Mouse (Mus musculus): Measurements from ENCODE around the gene Adra2b. TPM values are rescaled to one million over a fixed set of nuclear protein-coding genes. Genes with fewer than 3 reads are reported as not detected.

Gene Adra2b
- total RNA-seq (2021) = 1 to 10 TPM in 1 of 2 experiments, under 1 TPM in 1; 0.84 to 1.1 TPM

GRCm38 (mm10) chr2:127362459-127363281 is at the start of gene Adra2b:
TSS of gene Adra2b (plus strand) at chr2:127363208.
- DNase-seq = peak; percentile 87 to 93
- intact Hi-C loops (cut with DNase I) = loop anchor here (1.0 to 5.0 kb wide), 4 partner anchors 68 to 195 kb away; no protein-coding TSS in a partner anchor

- no peak for DNase-seq
- intact Hi-C loops (cut with DNase I) = no loop called here
These were observed 49.1 kb upstream of the Adra2b start for GRCm38 (mm10) chr2:127313878-127314277.

GRCm38 (mm10) chr2:127314467-127315154 is 48.4 kb upstream of the Adra2b start:
- peak in 1 of 2 experiments; percentile 38 for DNase-seq
- intact Hi-C loops (cut with DNase I) = no loop called here

- intact Hi-C loops (cut with DNase I) = no loop called here
- DNase-seq = no peak
These were observed 47.9 kb upstream of the Adra2b start for GRCm38 (mm10) chr2:127315155-127315470.

- intact Hi-C loops (cut with DNase I) = no loop called here
- no peak for DNase-seq
These were observed 46.6 kb upstream of the Adra2b start for GRCm38 (mm10) chr2:127316431-127316830.

DNA sequence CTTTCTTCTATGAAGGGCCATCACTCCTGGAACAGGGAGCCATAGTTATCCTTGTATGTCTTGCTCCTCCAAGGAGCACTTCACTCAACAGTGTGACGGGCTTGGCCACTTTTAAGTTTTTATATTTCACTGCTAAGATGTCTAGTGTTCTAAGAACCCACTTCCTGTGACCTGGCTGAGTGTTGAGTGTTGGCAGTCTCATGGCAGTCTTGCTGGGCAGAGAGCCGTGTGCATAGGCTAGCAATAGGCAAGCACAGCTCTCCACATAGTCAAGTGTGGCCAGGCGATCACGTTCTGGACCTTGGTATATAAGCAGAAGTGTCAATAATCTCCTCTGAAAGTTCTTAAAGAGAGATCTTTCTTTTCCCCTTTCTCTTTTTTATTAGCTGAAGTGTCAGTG is 44.9 kb upstream of the Adra2b start:
- intact Hi-C loops (cut with DNase I) = no loop called here
- no peak for DNase-seq

DNA sequence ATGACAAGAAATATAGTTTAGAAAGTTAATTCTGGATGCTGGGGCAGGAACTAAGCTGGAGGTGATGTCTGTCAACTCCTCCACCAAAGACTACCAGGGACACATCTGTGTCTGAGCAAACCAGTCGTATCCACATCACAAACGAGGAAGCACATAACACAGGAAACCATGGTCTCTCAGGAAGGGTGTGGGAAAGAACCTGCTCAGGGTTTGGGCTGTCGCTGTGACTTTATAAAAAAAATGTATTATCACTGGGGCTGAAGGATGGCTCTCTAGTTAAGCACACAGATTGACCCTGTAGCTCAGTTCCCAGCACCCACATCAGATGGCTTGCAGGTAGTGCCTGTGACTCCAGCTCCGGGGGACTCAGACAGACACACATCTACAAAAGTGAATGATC is 43.9 kb upstream of the Adra2b start:
- DNase-seq = no peak
- intact Hi-C loops (cut with DNase I) = no loop called here

GRCm38 (mm10) chr2:127322671-127323285 is 40.2 kb upstream of the Adra2b start:
- no peak for DNase-seq
- intact Hi-C loops (cut with DNase I) = no loop called here

DNA sequence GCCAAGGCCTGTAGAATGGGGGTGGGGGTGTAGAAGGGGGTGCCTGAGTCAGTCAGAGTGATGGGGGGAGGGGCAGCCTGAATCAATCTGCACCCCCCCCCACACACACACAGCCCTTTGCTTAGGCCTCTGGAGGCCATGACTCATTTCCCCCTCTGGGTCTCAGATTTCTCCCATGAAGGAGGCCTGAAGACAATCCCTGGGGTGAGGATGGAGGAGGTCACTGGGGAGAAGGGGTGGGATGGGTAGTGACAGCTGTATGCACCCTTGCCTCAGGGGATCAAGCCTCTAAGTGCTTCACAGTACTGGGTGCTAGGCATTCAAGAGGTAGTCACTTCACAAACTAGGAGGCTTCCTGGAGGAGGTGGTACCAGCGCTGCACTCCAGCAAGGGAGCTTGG is 39.3 kb upstream of the Adra2b start:
- intact Hi-C loops (cut with DNase I) = no loop called here
- DNase-seq = no peak

GRCm38 (mm10) chr2:127324456-127324855 is 38.6 kb upstream of the Adra2b start:
- intact Hi-C loops (cut with DNase I) = no loop called here
- DNase-seq = no peak

DNA sequence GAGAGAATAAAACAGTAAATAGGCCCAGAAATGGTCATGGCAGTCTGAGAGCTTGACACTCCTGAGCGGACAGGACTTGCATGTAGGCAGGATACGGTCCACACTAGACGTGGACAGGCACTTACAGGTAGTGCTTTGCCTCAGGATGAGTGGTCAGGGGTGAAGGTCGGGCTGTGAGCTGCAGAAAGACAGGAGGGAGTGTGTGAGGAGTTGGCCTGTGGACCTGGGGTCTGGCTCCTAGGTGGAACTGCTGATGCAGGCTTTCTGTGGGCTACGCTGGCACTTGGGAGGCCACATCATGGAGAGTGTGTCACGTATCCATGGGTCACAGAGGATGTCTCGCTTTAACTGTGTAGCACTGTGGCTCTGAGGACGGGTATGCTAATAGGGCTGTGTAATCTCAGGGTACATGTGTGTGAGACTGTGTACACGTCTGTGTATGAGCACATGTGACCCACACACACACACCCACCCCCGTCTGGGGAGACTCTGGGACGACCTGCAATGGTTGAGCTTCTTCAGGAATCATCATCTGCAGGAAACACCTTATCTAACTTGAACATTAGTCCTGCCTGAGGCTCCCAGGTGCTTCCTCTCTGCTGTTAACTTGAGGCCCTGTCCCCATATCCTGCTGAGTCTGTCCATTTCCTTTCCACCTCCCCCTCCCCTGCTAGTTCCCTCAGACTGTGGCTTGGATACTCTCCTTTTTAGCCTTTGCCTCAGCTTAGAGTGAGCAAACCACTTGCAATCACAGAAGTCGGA is 34.7 kb upstream of the Adra2b start:
- intact Hi-C loops (cut with DNase I) = no loop called here
- DNase-seq = peak in 1 of 2 experiments; percentile 24

DNA sequence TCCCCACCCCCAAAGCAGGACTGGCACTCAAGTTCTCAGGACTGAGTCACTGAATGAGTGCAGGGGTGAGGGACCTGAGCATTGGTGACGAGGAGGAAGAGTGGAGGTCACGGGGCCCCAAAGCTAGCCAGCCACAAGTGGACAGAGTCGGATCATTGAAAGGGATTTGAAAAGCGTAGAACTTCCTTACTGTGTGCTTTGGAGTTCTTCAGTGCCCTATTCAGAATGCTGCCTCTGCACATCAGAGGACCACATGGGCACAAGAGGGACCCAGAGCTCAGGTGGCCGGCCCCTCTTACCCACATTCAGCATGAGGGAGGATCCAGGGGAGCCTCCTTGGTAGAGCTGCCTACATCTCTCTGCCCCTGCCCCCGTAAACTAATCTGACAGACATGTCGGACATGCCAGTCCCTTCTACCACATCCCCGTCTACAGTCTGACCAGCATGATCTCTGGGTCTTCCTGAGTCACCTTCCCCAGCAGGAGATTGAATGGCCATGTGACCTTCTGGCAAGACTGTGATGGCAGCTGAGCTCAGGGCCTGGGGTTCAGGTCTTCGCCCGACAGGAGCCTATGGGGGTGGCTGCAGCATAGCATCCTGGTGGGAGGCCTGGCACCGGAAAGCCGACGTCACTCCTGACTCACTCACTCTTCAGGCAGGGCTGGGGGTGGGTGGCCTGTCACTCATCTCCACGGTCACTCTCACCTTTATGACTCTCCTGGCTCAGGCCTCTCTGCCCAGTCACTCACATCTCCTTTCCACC is 30.0 kb upstream of the Adra2b start:
- intact Hi-C loops (cut with DNase I) = no loop called here
- DNase-seq = no peak

- no peak for DNase-seq
- intact Hi-C loops (cut with DNase I) = no loop called here
These were observed 28.9 kb upstream of the Adra2b start for GRCm38 (mm10) chr2:127333945-127334603.

GRCm38 (mm10) chr2:127335078-127335541 is 27.9 kb upstream of the Adra2b start:
- intact Hi-C loops (cut with DNase I) = loop anchor here (5.0 kb wide), 1 partner anchor 63 kb away; the partner anchor contains the start of gene Stard7
- no peak for DNase-seq

- peak; percentile 83 to 84 for DNase-seq
- intact Hi-C loops (cut with DNase I) = loop anchor here (5.0 kb wide), 1 partner anchor 64 kb away; the partner anchor contains the start of gene Stard7
These were observed 27.1 kb upstream of the Adra2b start, which contains the start of gene Dusp2 for GRCm38 (mm10) chr2:127335767-127336496. TSS of gene Dusp2 (plus strand) at chr2:127336159.

DNA sequence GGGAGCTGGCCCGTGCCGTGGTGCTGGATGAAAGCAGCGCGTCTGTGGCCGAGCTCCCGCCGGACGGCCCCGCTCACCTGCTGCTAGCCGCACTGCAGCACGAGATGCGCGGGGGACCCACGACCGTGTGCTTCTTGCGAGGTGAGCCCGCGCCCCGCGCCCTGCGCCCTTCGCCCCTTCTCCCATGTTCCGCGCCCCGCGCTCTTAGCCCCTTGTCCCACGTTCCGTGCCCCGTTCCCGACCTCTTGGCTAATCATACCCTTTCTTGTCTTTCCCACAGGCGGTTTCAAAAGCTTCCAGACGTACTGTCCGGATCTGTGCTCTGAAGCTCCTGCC is 26.5 kb upstream of the Adra2b start:
- intact Hi-C loops (cut with DNase I) = loop anchor here (5.0 kb wide), 1 partner anchor 64 kb away; the partner anchor contains the start of gene Stard7
- no peak for DNase-seq

GRCm38 (mm10) chr2:127336885-127337284 is 26.1 kb upstream of the Adra2b start:
- DNase-seq = no peak
- intact Hi-C loops (cut with DNase I) = loop anchor here (5.0 kb wide), 1 partner anchor 65 kb away; the partner anchor contains the start of gene Stard7

GRCm38 (mm10) chr2:127337531-127337930 is 25.5 kb upstream of the Adra2b start:
- intact Hi-C loops (cut with DNase I) = loop anchor here (5.0 kb wide), 1 partner anchor 65 kb away; the partner anchor contains the start of gene Stard7

More at GRCm38 (mm10) chr2:127337531-127337930, 25.5 kb upstream of the Adra2b start:
- no peak for DNase-seq

Measured in heart, postnatal 10 days (tissue).